ENCODE assay signal across 17 mouse cellular contexts in the genomic region with DNA sequence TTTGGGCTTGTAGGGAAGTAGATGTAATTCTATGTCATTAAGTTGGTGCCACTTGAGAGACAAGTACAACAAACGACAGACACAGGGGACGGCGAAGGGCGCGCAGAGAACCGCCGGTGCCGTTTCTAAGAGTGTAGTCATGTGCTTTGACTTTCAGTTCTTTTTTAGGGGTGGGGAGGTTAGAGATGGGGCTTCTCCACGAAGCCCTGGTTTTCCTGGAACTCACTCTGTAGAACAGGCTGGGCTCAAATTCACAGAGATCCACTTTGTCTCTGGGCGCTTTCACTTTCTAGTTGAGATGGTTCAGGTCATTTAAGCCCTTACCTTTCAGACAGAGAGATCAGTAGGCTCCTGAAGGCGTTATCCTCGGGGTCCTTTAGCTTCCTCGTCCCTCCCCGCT. TPM values are rescaled to one million over a fixed set of nuclear protein-coding genes. Genes with fewer than 3 reads are reported as not detected.
A peak's percentile ranks its signal among the peaks of the same experiment; 100 is the strongest.
DNase-seq lines count a peak whose midpoint lies in the region; ATAC-seq lines count a peak whose summit lies in the region.
"Had no signal": no experiment of that assay in that cellular context is flagged by ENCODE, and none has a peak within 500 bp of the region (broad histone marks: within the 10 kb centered on the region; RNA-seq: fewer than 3 reads in every experiment).

No protein-coding gene starts in this region.

- ATAC-seq in CD4-positive, CD25-positive, alpha-beta regulatory T cell, adult 4 months: peak; percentile 41
- peak; percentile 46 for ATAC-seq in activated CD4-positive, CD25-positive, alpha-beta regulatory T cell, adult 4 months
- ATAC-seq: forebrain, embryonic 13.5 days; forebrain, embryonic 15.5 days; forebrain, postnatal 0 days; Patski had no signal

- intact Hi-C loops in gastrocnemius, postnatal 36 days (cut with DNase I): no loop called here

- no peak for DNase-seq in heart, adult 9 months (ENCODE audit: low spot score in 2 of 2)
- no peak for DNase-seq in kidney, adult 11 months
- no peak for DNase-seq in gastrocnemius, postnatal 36 days
- DNase-seq: adrenal gland, adult 2 months; adrenal gland, postnatal 10 days; adrenal gland, postnatal 36 days; cerebellum, adult 11-12 months; cerebellum, adult 2 months; cerebellum, adult 9-10 months; cerebellum, postnatal 10 days; cerebellum, postnatal 25 days; forebrain, postnatal 0 days had no signal

RNA-seq across cellular contexts. Expression of gene Exog, which starts 11.2 kb away (rescaled TPM):
- polyA plus RNA-seq in CD4-positive, CD25-positive, alpha-beta regulatory T cell, adult 4 months (2017; shearing (Covaris generic)): 10 to 100 TPM; 12.6 to 16.2 TPM
- polyA plus RNA-seq in activated CD4-positive, CD25-positive, alpha-beta regulatory T cell, adult 4 months (2017; shearing (Covaris generic)): 10 to 100 TPM in 1 of 2 experiments, 1 to 10 TPM in 1; 8.6 to 10.5 TPM
- 1 to 10 TPM; 1.2 to 1.4 TPM for total RNA-seq in gastrocnemius, postnatal 36 days (2021)

RNA-seq across cellular contexts. Expression of gene Acvr2b, which starts 54.0 kb away (rescaled TPM):
- under 1 TPM in 1 of 2 experiments, not detected in 1; 0.46 TPM for polyA plus RNA-seq in CD4-positive, CD25-positive, alpha-beta regulatory T cell, adult 4 months (2017; shearing (Covaris generic))
- polyA plus RNA-seq in activated CD4-positive, CD25-positive, alpha-beta regulatory T cell, adult 4 months (2017; shearing (Covaris generic)): not detected
- 10 to 100 TPM; 11.5 to 15.0 TPM for total RNA-seq in gastrocnemius, postnatal 36 days (2021)
